Mouse (Mus musculus): ENCODE measurements around the gene Tgfb3. TPM values are rescaled to one million over a fixed set of nuclear protein-coding genes. Genes with fewer than 3 reads are reported as not detected.

Gene Tgfb3
- total and polyA plus RNA-seq, 2 experiments from 2014 or later: 12.1 to 14.2 TPM

DNA sequence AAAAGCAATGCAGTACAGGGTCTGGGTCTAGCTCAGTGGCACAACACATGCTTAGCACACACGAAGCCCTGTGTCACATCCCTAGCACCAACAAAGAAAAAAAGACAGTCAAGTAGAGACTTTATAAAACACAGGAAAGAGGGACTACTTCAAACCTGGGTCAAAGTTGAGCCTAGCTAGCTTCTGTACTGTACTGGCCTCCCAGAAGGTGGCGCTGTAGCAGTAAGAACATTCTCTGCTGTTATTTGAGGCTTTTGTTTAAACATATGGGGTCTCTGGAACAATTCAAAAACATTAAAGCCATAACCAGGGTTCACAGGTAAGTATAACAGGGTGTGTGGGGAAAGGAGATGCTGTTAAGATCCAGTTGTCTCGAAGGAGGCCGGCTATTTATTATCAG is 54.4 kb downstream of the Tgfb3 start:
- Histone ChIP-seq H3K4me2 (ENCODE audit: low read depth, low read length) (no peak overlapping the region), H3K36me3 (replicated peaks; ENCODE audit: control insufficient read depth, insufficient read depth, low read length) (no peaks in the 10 kb centered on the region), H3K27ac (ENCODE audit: low read depth) (no peak overlapping the region), H3K4me3 (ENCODE audit: low read depth, low read length) (no peak overlapping the region), H3K4me1 (ENCODE audit: control insufficient read depth, insufficient read depth) (no peaks in the 10 kb centered on the region), H3K9me3 (replicated peaks; ENCODE audit: control insufficient read depth, low read length) (no peaks in the 10 kb centered on the region), H3K9ac (replicated peaks; ENCODE audit: low read depth, low read length) (no peak overlapping the region), H3K27me3 (ENCODE audit: control insufficient read depth, insufficient read depth, low read length) (no peaks in the 10 kb centered on the region)
- TF ChIP-seq CTCF (IDR thresholded peaks at IDR 0.05; ENCODE audit: low read depth): peak; percentile 61
- TF ChIP-seq EP300 (IDR thresholded peaks at IDR 0.05; ENCODE audit: low read depth): no peak
- no peak for DNase-seq (ENCODE audit: low spot score)
- no peak for ATAC-seq (ENCODE audit: insufficient read depth, low read depth)
- 66% methylated on average over 4 of the region's 4 CpGs for WGBS

DNA sequence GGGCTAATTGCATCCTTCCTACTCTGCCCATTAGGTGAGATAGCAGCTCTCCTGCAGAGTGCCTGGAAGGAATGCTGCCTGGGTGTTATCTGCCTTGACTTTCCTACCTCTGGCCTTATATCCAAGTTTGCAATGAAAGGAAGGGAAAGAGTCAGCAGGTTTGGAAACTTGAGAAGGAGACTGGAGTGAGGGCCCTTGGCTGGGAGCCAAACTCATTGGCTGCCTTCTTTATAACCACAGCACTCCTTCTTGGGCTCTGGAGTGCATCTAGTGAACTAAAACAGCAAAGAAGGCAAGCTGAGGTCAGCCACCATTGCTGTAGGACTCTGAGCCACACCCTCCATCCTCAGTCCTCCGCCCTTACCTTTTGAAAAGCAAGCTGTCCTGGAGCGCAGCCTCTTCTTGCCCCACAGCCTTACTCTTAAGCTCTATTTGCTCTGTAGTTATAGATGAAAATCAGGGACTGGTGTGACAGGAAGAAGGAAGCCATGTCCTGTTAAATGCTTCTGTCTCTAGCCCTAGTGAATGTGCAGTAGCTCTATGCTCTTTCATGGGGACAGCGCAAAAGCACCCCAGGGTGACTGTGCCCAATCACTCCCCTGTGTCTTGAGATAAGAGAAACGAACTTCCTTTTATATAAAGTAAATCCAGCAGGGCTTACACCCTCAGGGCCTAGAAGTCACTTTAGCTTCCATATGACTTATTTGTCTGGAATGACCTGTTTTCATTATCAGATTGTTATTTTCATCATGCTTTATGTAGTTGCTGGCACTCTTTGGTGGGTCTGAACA is 55.6 kb downstream of the Tgfb3 start:
- H3K27ac ChIP-seq (ENCODE audit: low read depth): no peak overlapping the region
- ATAC-seq (ENCODE audit: insufficient read depth, low read depth): no peak

DNA sequence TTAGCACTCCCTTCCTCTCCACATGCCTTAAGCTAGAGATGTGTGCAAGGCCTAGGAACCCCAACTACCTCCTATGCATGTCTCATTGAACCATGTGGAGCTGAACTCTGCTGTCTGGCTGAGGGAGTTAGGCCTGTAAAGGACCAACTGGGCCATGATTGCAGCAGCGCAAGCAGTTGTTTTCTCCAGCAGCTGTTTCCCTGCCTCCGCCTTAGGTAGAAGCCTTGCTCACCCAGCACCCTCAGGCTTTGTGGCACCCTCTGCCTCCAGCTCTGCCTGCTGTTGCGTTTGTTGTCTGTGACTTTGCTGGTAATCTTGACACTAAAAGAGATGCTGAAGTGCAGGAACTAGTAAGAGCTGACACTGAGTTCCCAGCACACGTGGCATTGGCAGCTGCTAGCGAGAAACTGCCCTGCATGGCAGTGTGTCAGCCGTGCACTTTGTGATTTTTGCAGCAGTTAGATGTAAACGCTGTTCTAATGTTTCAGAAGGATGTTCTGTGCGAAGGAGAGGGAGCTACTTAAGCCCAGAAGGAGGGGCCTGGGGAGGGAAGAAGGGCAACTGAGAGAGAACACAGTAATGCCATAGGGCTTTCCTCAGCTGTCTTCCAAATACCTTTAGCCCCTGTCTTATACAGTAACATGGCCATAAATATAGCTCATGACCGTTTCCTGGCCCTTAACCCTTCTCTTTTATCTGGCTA is 56.4 kb downstream of the Tgfb3 start:
- Histone ChIP-seq H3K9me3 (replicated peaks; ENCODE audit: control insufficient read depth, low read length) (no peaks in the 10 kb centered on the region), H3K27ac (ENCODE audit: low read depth) (no peak overlapping the region), H3K4me1 (ENCODE audit: control insufficient read depth, insufficient read depth) (no peaks in the 10 kb centered on the region), H3K27me3 (ENCODE audit: control insufficient read depth, insufficient read depth, low read length) (no peaks in the 10 kb centered on the region), H3K4me3 (ENCODE audit: low read depth, low read length) (no peak overlapping the region), H3K9ac (replicated peaks; ENCODE audit: low read depth, low read length) (no peak overlapping the region), H3K4me2 (ENCODE audit: low read depth, low read length) (no peak overlapping the region), H3K36me3 (replicated peaks; ENCODE audit: control insufficient read depth, insufficient read depth, low read length) (no peaks in the 10 kb centered on the region)
- ATAC-seq (ENCODE audit: insufficient read depth, low read depth) (no peak), DNase-seq (ENCODE audit: low spot score) (no peak)
- no peak for TF ChIP-seq CTCF (IDR thresholded peaks at IDR 0.05; ENCODE audit: low read depth)
- TF ChIP-seq EP300 (IDR thresholded peaks at IDR 0.05; ENCODE audit: low read depth): no peak
- WGBS: 64% methylated on average over 9 of the region's 9 CpGs

More for the DNA sequence above, 55.6 kb downstream of the Tgfb3 start:
- Histone ChIP-seq H3K9me3 (replicated peaks; ENCODE audit: control insufficient read depth, low read length) (no peaks in the 10 kb centered on the region), H3K36me3 (replicated peaks; ENCODE audit: control insufficient read depth, insufficient read depth, low read length) (no peaks in the 10 kb centered on the region), H3K4me2 (ENCODE audit: low read depth, low read length) (no peak overlapping the region), H3K4me3 (ENCODE audit: low read depth, low read length) (no peak overlapping the region), H3K9ac (replicated peaks; ENCODE audit: low read depth, low read length) (no peak overlapping the region), H3K4me1 (ENCODE audit: control insufficient read depth, insufficient read depth) (no peaks in the 10 kb centered on the region), H3K27me3 (ENCODE audit: control insufficient read depth, insufficient read depth, low read length) (no peaks in the 10 kb centered on the region)
- DNase-seq (ENCODE audit: low spot score): no peak
- TF ChIP-seq CTCF (IDR thresholded peaks at IDR 0.05; ENCODE audit: low read depth) (no peak), EP300 (IDR thresholded peaks at IDR 0.05; ENCODE audit: low read depth) (no peak)
- 64% methylated on average over 4 of the region's 4 CpGs for WGBS

DNA sequence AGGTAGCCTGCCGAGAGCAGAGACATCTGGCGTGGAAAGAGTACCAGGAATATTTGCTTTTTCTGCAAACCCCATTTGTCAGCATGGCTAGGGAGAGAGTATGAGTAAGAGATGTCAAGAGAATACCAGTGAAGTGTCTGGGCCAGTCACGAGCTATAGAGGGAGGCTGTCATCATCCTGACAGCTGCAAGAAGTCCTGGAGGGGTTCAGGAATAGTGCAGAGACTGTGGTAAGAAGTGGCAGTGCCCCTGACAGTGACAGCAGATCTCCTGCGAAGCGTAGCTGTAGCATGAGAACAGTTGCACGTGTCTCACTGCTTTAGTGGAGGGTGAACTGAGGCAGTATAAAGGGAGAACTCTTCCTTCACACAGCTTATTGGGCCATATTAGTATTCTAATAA is 57.3 kb downstream of the Tgfb3 start:
- DNase-seq (ENCODE audit: low spot score): no peak
- TF ChIP-seq CTCF (IDR thresholded peaks at IDR 0.05; ENCODE audit: low read depth): no peak
- no peak for TF ChIP-seq EP300 (IDR thresholded peaks at IDR 0.05; ENCODE audit: low read depth)
- 61% methylated on average over 6 of the region's 6 CpGs for WGBS
- Histone ChIP-seq H3K9ac (replicated peaks; ENCODE audit: low read depth, low read length) (no peak overlapping the region), H3K27me3 (ENCODE audit: control insufficient read depth, insufficient read depth, low read length) (no peaks in the 10 kb centered on the region), H3K27ac (ENCODE audit: low read depth) (no peak overlapping the region), H3K4me1 (ENCODE audit: control insufficient read depth, insufficient read depth) (no peaks in the 10 kb centered on the region), H3K36me3 (replicated peaks; ENCODE audit: control insufficient read depth, insufficient read depth, low read length) (no peaks in the 10 kb centered on the region), H3K4me2 (ENCODE audit: low read depth, low read length) (no peak overlapping the region), H3K4me3 (ENCODE audit: low read depth, low read length) (no peak overlapping the region), H3K9me3 (replicated peaks; ENCODE audit: control insufficient read depth, low read length) (no peaks in the 10 kb centered on the region)
- no peak for ATAC-seq (ENCODE audit: insufficient read depth, low read depth)

DNA sequence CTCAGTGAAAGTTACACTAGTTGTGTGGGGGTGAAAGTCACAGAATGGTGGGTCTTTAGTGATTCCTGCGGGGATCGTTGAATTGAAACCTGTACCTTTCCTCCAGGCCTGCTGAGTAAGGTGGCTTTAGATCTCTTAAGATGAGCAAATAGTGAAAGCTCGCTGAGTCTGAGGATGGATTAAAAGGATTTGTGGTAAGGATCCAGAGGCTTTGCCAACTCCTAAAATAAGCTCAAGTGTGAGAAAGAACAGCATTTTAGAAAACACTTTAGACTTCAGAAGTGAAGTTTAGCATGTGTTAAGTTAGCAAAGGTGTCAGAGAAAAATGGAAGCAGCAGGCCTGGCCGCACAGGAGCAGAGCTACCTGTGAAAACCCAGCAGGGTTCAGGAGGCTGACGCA is 61.5 kb downstream of the Tgfb3 start:
- Histone ChIP-seq H3K4me3 (ENCODE audit: low read depth, low read length) (no peak overlapping the region), H3K27ac (ENCODE audit: low read depth) (no peak overlapping the region), H3K4me2 (ENCODE audit: low read depth, low read length) (no peak overlapping the region), H3K9ac (replicated peaks; ENCODE audit: low read depth, low read length) (no peak overlapping the region), H3K9me3 (replicated peaks; ENCODE audit: control insufficient read depth, low read length) (no peaks in the 10 kb centered on the region), H3K36me3 (replicated peaks; ENCODE audit: control insufficient read depth, insufficient read depth, low read length) (no peaks in the 10 kb centered on the region), H3K4me1 (ENCODE audit: control insufficient read depth, insufficient read depth) (no peaks in the 10 kb centered on the region), H3K27me3 (ENCODE audit: control insufficient read depth, insufficient read depth, low read length) (no peaks in the 10 kb centered on the region)
- WGBS: 80% methylated on average over 5 of the region's 5 CpGs
- DNase-seq (ENCODE audit: low spot score) (no peak), ATAC-seq (ENCODE audit: insufficient read depth, low read depth) (no peak)
- TF ChIP-seq CTCF (IDR thresholded peaks at IDR 0.05; ENCODE audit: low read depth) (no peak), EP300 (IDR thresholded peaks at IDR 0.05; ENCODE audit: low read depth) (no peak)

All from heart, postnatal 0 days (tissue).